12 mouse cellular contexts compared by ENCODE assay signal in genomic region chr12:93850944-93851520, GRCm38 (mm10).
DNase-seq lines count a peak whose midpoint lies in the region; ATAC-seq and TF ChIP-seq lines count a peak whose summit lies in the region.
"Had no signal": no experiment of that assay in that cellular context is flagged by ENCODE, and none has a peak within 500 bp of the region (broad histone marks: within the 10 kb centered on the region; RNA-seq: fewer than 3 reads in every experiment).

No protein-coding gene starts in this region.

- TF ChIP-seq POLR2A in brain, embryonic 14.5 days (IDR thresholded peaks at IDR 0.05; ENCODE audit: borderline replicate concordance, extremely low read depth, insufficient read depth, insufficient read length, poor library complexity, severe bottlenecking), result no peak

- WGBS in forebrain, embryonic 12.5 days, result 27% methylated on average over 1 of the region's 1 CpGs
- 21% methylated on average over 1 of the region's 1 CpGs for WGBS in hindbrain, embryonic 15.5 days
- WGBS in midbrain, postnatal 0 days, result 18% methylated on average over 1 of the region's 1 CpGs

- no peak overlapping the region for H3K27ac ChIP-seq in forebrain, embryonic 12.5 days
- H3K27ac ChIP-seq in hindbrain, embryonic 15.5 days (replicated peaks), result no peak overlapping the region
- H3K27ac ChIP-seq in midbrain, postnatal 0 days (ENCODE audit: low read depth, low read length), result no peak overlapping the region

- H3K27me3 ChIP-seq in forebrain, embryonic 12.5 days, result no peaks in the 10 kb centered on the region
- H3K27me3 ChIP-seq in hindbrain, embryonic 15.5 days, result 0 out of 2 replicates have a peak, but pooled peaks cover 4% of the 10 kb centered on the region
- H3K27me3 ChIP-seq in midbrain, postnatal 0 days (ENCODE audit: insufficient read depth, low read length), result no peaks in the 10 kb centered on the region
- H3K27me3 ChIP-seq: megakaryocyte, embryonic 14.5 days had no signal

- peaks cover 9% of the 10 kb centered on the region for H3K4me1 ChIP-seq in forebrain, embryonic 12.5 days
- 0 out of 2 replicates have a peak, but pooled peaks cover 3% of the 10 kb centered on the region for H3K4me1 ChIP-seq in hindbrain, embryonic 15.5 days (replicated peaks)
- H3K4me1 ChIP-seq in midbrain, postnatal 0 days (ENCODE audit: insufficient read depth, low read length), result no peaks in the 10 kb centered on the region
- H3K4me1 ChIP-seq: megakaryocyte, embryonic 14.5 days had no signal

- H3K9ac ChIP-seq in forebrain, embryonic 12.5 days, result no peak overlapping the region
- H3K9ac ChIP-seq in hindbrain, embryonic 15.5 days, result no peak overlapping the region
- no peak overlapping the region for H3K9ac ChIP-seq in midbrain, postnatal 0 days (replicated peaks; ENCODE audit: low read length, poor library complexity, severe bottlenecking)

- ATAC-seq in forebrain, embryonic 12.5 days (ENCODE audit: low FRiP score), result peak; percentile 83; the same call in 1 of the 2 replicates
- peak; percentile 73; the same call in 1 of the 2 replicates for ATAC-seq in hindbrain, embryonic 15.5 days (ENCODE audit: low FRiP score, low read depth)
- no peak for ATAC-seq in midbrain, postnatal 0 days (ENCODE audit: low FRiP score)
- ATAC-seq: CD4-positive, CD25-positive, alpha-beta regulatory T cell, adult 4 months had no signal

- no peak overlapping the region for H3K4me3 ChIP-seq in forebrain, embryonic 12.5 days (replicated peaks)
- H3K4me3 ChIP-seq in hindbrain, embryonic 15.5 days, result no peak overlapping the region
- H3K4me3 ChIP-seq in midbrain, postnatal 0 days (ENCODE audit: low read depth, low read length), result no peak overlapping the region
- H3K4me3 ChIP-seq: megakaryocyte, embryonic 14.5 days had no signal

- no peaks in the 10 kb centered on the region for H3K9me3 ChIP-seq in forebrain, embryonic 12.5 days
- no peaks in the 10 kb centered on the region for H3K9me3 ChIP-seq in hindbrain, embryonic 15.5 days
- no peaks in the 10 kb centered on the region for H3K9me3 ChIP-seq in midbrain, postnatal 0 days (ENCODE audit: low read length)
- H3K9me3 ChIP-seq: megakaryocyte, embryonic 14.5 days had no signal

- no peak overlapping the region for H3K4me2 ChIP-seq in forebrain, embryonic 12.5 days
- no peak overlapping the region for H3K4me2 ChIP-seq in hindbrain, embryonic 15.5 days
- H3K4me2 ChIP-seq in midbrain, postnatal 0 days (ENCODE audit: low read depth, low read length, poor library complexity, severe bottlenecking), result no peak overlapping the region
- H3K4me2 ChIP-seq: liver, embryonic 11.5 days had no signal

- H3K36me3 ChIP-seq in forebrain, embryonic 12.5 days (replicated peaks), result no peaks in the 10 kb centered on the region
- H3K36me3 ChIP-seq in hindbrain, embryonic 15.5 days, result no peaks in the 10 kb centered on the region
- H3K36me3 ChIP-seq in midbrain, postnatal 0 days (ENCODE audit: insufficient read depth, low read length), result no peaks in the 10 kb centered on the region

- no peak for TF ChIP-seq CTCF in brain, embryonic 14.5 days (IDR thresholded peaks at IDR 0.05; ENCODE audit: borderline replicate concordance, extremely low read depth, insufficient read depth, insufficient read length)
- no peak for TF ChIP-seq CTCF in midbrain, postnatal 0 days (IDR thresholded peaks at IDR 0.05)

- DNase-seq in brain, embryonic 14.5 days (ENCODE audit: low read depth), result peak; percentile 92
- DNase-seq in midbrain, postnatal 0 days (ENCODE audit: low spot score), result peak; percentile 40
- no peak for DNase-seq in left cerebral cortex, adult 8-10 months (ENCODE audit: low spot score in 2 of 2)
- no peak for DNase-seq in left cerebral cortex, adult 9 months (ENCODE audit: low spot score in 2 of 2)
- DNase-seq in cerebellum, adult 11 months, result no peak
- DNase-seq: heart, adult 18-20 months; right cerebral cortex, postnatal 14 days had no signal

Comparison
In these comparisons a context has a peak if more than half of its experiments do, and no peak if none do; other contexts are left out.
1. DNase-seq: peak in brain, embryonic 14.5 days (single experiment) and midbrain, postnatal 0 days (single experiment); none in left cerebral cortex, adult 8-10 months (0 of 2), left cerebral cortex, adult 9 months (0 of 2) and cerebellum, adult 11 months (single experiment).